Comparison of ENCODE assay signal across 20 mouse cellular contexts in the genomic region with DNA sequence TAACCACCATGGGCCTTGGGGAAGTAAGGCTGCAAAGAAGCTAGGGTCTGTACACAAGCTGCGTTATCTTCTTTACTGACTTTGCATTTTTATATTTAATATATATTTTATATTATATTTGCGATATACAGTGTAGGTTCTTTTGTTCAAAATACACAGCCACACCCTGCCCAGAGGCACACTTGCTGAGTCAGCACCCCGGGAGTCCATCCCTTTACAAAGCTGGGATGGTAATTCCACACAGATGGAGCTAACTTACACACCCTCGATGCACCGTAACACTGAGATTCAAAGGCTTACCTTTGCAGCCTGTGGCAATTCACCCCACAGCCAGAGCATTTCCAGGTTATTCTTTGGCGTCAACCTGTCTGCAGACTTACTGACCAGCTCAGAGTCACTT. TPM values are rescaled to one million over a fixed set of nuclear protein-coding genes. Genes with fewer than 3 reads are reported as not detected.
DNase-seq lines count a peak whose midpoint lies in the region; ATAC-seq and TF ChIP-seq lines count a peak whose summit lies in the region.
"Had no signal": no experiment of that assay in that cellular context is flagged by ENCODE, and none has a peak within 500 bp of the region (broad histone marks: within the 10 kb centered on the region; RNA-seq: fewer than 3 reads in every experiment).

No protein-coding gene starts in this region.

- no peaks in the 10 kb centered on the region for H3K27me3 ChIP-seq in heart, embryonic 14.5 days (ENCODE audit: control insufficient read depth, insufficient read depth, low read length)
- H3K27me3 ChIP-seq in neural tube, embryonic 13.5 days, result no peaks in the 10 kb centered on the region
- no peaks in the 10 kb centered on the region for H3K27me3 ChIP-seq in hindbrain, postnatal 0 days (ENCODE audit: insufficient read depth, low read length)
- H3K27me3 ChIP-seq: embryonic facial prominence, embryonic 13.5 days; forebrain, embryonic 15.5 days; heart, embryonic 15.5 days; limb, embryonic 13.5 days; stomach, embryonic 15.5 days had no signal

- H3K4me1 ChIP-seq in heart, embryonic 14.5 days (ENCODE audit: control insufficient read depth in 2 of 2, insufficient read depth in 2 of 2, low read length in 2 of 2), result peaks cover 9 to 15% of the 10 kb centered on the region in 2 experiments
- 0 out of 2 replicates have a peak, but pooled peaks cover 7% of the 10 kb centered on the region for H3K4me1 ChIP-seq in neural tube, embryonic 13.5 days (replicated peaks)
- no peaks in the 10 kb centered on the region for H3K4me1 ChIP-seq in hindbrain, postnatal 0 days (ENCODE audit: insufficient read depth, low read length)
- H3K4me1 ChIP-seq: embryonic facial prominence, embryonic 13.5 days; forebrain, embryonic 15.5 days; limb, embryonic 13.5 days; stomach, embryonic 15.5 days had no signal

- DNase-seq in heart, adult 11 months, result no peak
- no peak for DNase-seq in neural tube, embryonic 10.5 days (ENCODE audit: extremely low spot score, low spot score)
- peak; percentile 41 for DNase-seq in NIH3T3 (ENCODE audit: low read depth)
- DNase-seq in retina, postnatal 1 day, result no peak
- no peak for DNase-seq in hindbrain, postnatal 0 days (ENCODE audit: low spot score)
- DNase-seq: adrenal gland, adult 8-10 months; kidney, adult 11 months; right cerebral cortex, postnatal 25 days had no signal

- peaks cover 51% of the 10 kb centered on the region for H3K36me3 ChIP-seq in heart, embryonic 14.5 days (ENCODE audit: control insufficient read depth, insufficient read depth, low read length)
- H3K36me3 ChIP-seq in neural tube, embryonic 13.5 days, result peaks cover 76% of the 10 kb centered on the region
- peaks cover 29% of the 10 kb centered on the region for H3K36me3 ChIP-seq in hindbrain, postnatal 0 days (ENCODE audit: insufficient read depth, low read length)
- H3K36me3 ChIP-seq: stomach, embryonic 15.5 days had no signal

- TF ChIP-seq CTCF in hindbrain, postnatal 0 days (IDR thresholded peaks at IDR 0.05; ENCODE audit: low read depth), result no peak

- no peak overlapping the region for H3K4me2 ChIP-seq in heart, embryonic 14.5 days (ENCODE audit: low read length)
- H3K4me2 ChIP-seq in neural tube, embryonic 13.5 days, result no peak overlapping the region
- H3K4me2 ChIP-seq in hindbrain, postnatal 0 days (ENCODE audit: low read depth, low read length), result no peak overlapping the region
- H3K4me2 ChIP-seq: embryonic facial prominence, embryonic 13.5 days; forebrain, embryonic 15.5 days; heart, embryonic 15.5 days; limb, embryonic 13.5 days; liver, embryonic 11.5 days; stomach, embryonic 15.5 days had no signal

- no peak overlapping the region for H3K27ac ChIP-seq in heart, embryonic 14.5 days (replicated peaks in 1 of 2; ENCODE audit: control insufficient read depth in 1 of 2, insufficient read depth in 1 of 2, low read depth in 2 of 2, low read length in 2 of 2)
- no peak overlapping the region for H3K27ac ChIP-seq in neural tube, embryonic 13.5 days (replicated peaks)
- no peak overlapping the region for H3K27ac ChIP-seq in hindbrain, postnatal 0 days
- H3K27ac ChIP-seq: embryonic facial prominence, embryonic 13.5 days; forebrain, embryonic 15.5 days; limb, embryonic 13.5 days; stomach, embryonic 15.5 days had no signal

- no peak overlapping the region for H3K9ac ChIP-seq in heart, embryonic 14.5 days (ENCODE audit: low read length)
- no peak overlapping the region for H3K9ac ChIP-seq in neural tube, embryonic 13.5 days
- H3K9ac ChIP-seq in hindbrain, postnatal 0 days (replicated peaks; ENCODE audit: low read length), result no peak overlapping the region
- H3K9ac ChIP-seq: embryonic facial prominence, embryonic 13.5 days; forebrain, embryonic 15.5 days; heart, embryonic 15.5 days; limb, embryonic 13.5 days; stomach, embryonic 15.5 days had no signal

- no peak overlapping the region for H3K4me3 ChIP-seq in heart, embryonic 14.5 days (ENCODE audit: control insufficient read depth in 1 of 2, insufficient read depth in 1 of 2, low read depth in 1 of 2, low read length in 2 of 2)
- no peak overlapping the region for H3K4me3 ChIP-seq in neural tube, embryonic 13.5 days
- no peak overlapping the region for H3K4me3 ChIP-seq in hindbrain, postnatal 0 days (ENCODE audit: low read length)
- H3K4me3 ChIP-seq: embryonic facial prominence, embryonic 13.5 days; erythroblast, embryonic 14.5 days; forebrain, embryonic 15.5 days; heart, embryonic 15.5 days; layer of hippocampus, adult 2 months; limb, embryonic 13.5 days; myocyte; stomach, embryonic 15.5 days had no signal

- 0 out of 2 replicates have a peak, but pooled peaks have one; percentile 32 for ATAC-seq in heart, embryonic 14.5 days (ENCODE audit: insufficient number of reproducible peaks, insufficient read depth, low FRiP score, low read depth)
- ATAC-seq in neural tube, embryonic 13.5 days (ENCODE audit: low read depth), result peak; percentile 29; the same call in 1 of the 2 replicates
- 0 out of 2 replicates have a peak, but pooled peaks have one; percentile 6 for ATAC-seq in megakaryocyte, adult 5-6 weeks (ENCODE audit: poor library complexity, severe bottlenecking)
- no peak for ATAC-seq in hindbrain, postnatal 0 days

- H3K9me3 ChIP-seq in heart, embryonic 14.5 days (ENCODE audit: control insufficient read depth, low read length), result no peaks in the 10 kb centered on the region
- H3K9me3 ChIP-seq in neural tube, embryonic 13.5 days, result no peaks in the 10 kb centered on the region
- no peaks in the 10 kb centered on the region for H3K9me3 ChIP-seq in hindbrain, postnatal 0 days (ENCODE audit: low read length)
- H3K9me3 ChIP-seq: embryonic facial prominence, embryonic 13.5 days; forebrain, embryonic 15.5 days; heart, embryonic 15.5 days; limb, embryonic 13.5 days; stomach, embryonic 15.5 days had no signal

- WGBS in heart, embryonic 14.5 days, result 82% methylated on average over 6 of the region's 6 CpGs
- 86% methylated on average over 6 of the region's 6 CpGs for WGBS in neural tube, embryonic 13.5 days
- 84% methylated on average over 6 of the region's 6 CpGs for WGBS in hindbrain, postnatal 0 days

RNA-seq across cellular contexts. Expression of a gene that starts 42.7 kb away (rescaled TPM):
- 7.4 and 7.9 TPM in 2 replicates for polyA plus RNA-seq in heart, embryonic 14.5 days (2014; fragmentation: Nextera tagmentation; extraction: Ambion mirVana)
- polyA plus RNA-seq in neural tube, embryonic 13.5 days (2015; fragmentation: Nextera tagmentation; extraction: Ambion mirVana), result 15.9 and 16.1 TPM in 2 replicates
- total RNA-seq in megakaryocyte, adult 5-6 weeks (2015), result 6.0 and 11.7 TPM in 2 replicates
- total RNA-seq in megakaryocyte, adult 5-6 weeks (2017), result 6.3 and 6.6 TPM in 2 replicates
- total RNA-seq in hindbrain, postnatal 0 days (2014; rRNA removed), result 17.9 and 21.9 TPM in 2 replicates
- polyA plus RNA-seq in hindbrain, postnatal 0 days (2015; fragmentation: Nextera tagmentation; extraction: Ambion mirVana), result 9.4 and 9.8 TPM in 2 replicates
